Mouse (Mus musculus) left cerebral cortex, postnatal 14 days (tissue): ENCODE measurements around the gene Ssna1. TPM values are rescaled to one million over a fixed set of nuclear protein-coding genes. Genes with fewer than 3 reads are reported as not detected.

Source experiments
- DNase-seq, 2 experiments: peaks; one replicate each; pipeline ENCODE4 v3.0.0; 2021 to 2022; ENCODE audit warnings: low spot score in 2 of 2, mixed read lengths in 1 of 2
- intact Hi-C: fragments of 180-260 bp; cut with DNase I; formaldehyde crosslinking; loops from one replicate; pipeline ENCODE4 v1.15.1; 2025
- long read RNA-seq, 2 experiments: library from polyadenylated mRNA; stranded (forward); transcript quantifications; one replicate each; pipeline ENCODE4 v2.0.0; 2021
- total RNA-seq, 2 experiments: library from RNA; stranded (reverse); gene quantifications; 2 replicates each; pipeline ENCODE4 v1.2.3; 2021

Gene Ssna1
- 10 to 100 TPM; 70.9 to 72.1 TPM for total RNA-seq
- long read RNA-seq, experiment 1, transcript Ssna1-204 (2 exons, 1,006 nt) = minor isoform, 23 of 60 reads
- long read RNA-seq, experiment 1, transcript Ssna1-201 (3 exons, 862 nt) = major isoform, 26 of 60 reads
- long read RNA-seq, experiment 1, partial matches to known transcripts = 0 of 60 reads
- long read RNA-seq, experiment 1, other reads (novel, unspliced or antisense) = 6 of 60 reads
- long read RNA-seq, experiment 2, transcript Ssna1-204 (2 exons, 1,006 nt) = minor isoform, 8 of 42 reads
- long read RNA-seq, experiment 2, transcript Ssna1-201 (3 exons, 862 nt) = major isoform, 26 of 42 reads
- long read RNA-seq, experiment 2, partial matches to known transcripts = 0 of 42 reads
- long read RNA-seq, experiment 2, other reads (novel, unspliced or antisense) = 4 of 42 reads

- intact Hi-C loops = loop anchor here (5.0 kb wide), 1 partner anchor 45 kb away; no protein-coding TSS in a partner anchor
These were observed at the start of gene Ssna1, which contains the start of gene Anapc2 for GRCm38 (mm10) chr2:25271827-25272511. Gene Ssna1 (minus strand): TSS chr2:25272438. Gene Anapc2 (plus strand): TSS chr2:25272478.

GRCm38 (mm10) chr2:25320084-25320483 lies 47.8 kb upstream of the Ssna1 start:
- intact Hi-C loops = no loop called here
- DNase-seq = peak in 1 of 2 experiments; percentile 57

More at GRCm38 (mm10) chr2:25271827-25272511, at the start of gene Ssna1, which contains the start of gene Anapc2:
- DNase-seq = peak; percentile 97 to 98

GRCm38 (mm10) chr2:25318971-25319773 lies 46.9 kb upstream of the Ssna1 start, which contains the start of gene Grin1:
Gene Grin1 (minus strand): TSS chr2:25319187.
- peak; percentile 92 to 97 for DNase-seq
- intact Hi-C loops = no loop called here

- intact Hi-C loops = no loop called here
- peak; percentile 53 to 80 for DNase-seq
These were observed 46.1 kb upstream of the Ssna1 start for GRCm38 (mm10) chr2:25318119-25318966.

- DNase-seq = no peak
- intact Hi-C loops = no loop called here
These were observed 39.3 kb upstream of the Ssna1 start for GRCm38 (mm10) chr2:25311491-25311891.

- intact Hi-C loops = no loop called here
- no peak for DNase-seq
These were observed 38.7 kb upstream of the Ssna1 start for GRCm38 (mm10) chr2:25310969-25311368.

- no peak for DNase-seq
- intact Hi-C loops = no loop called here
These were observed 37.9 kb upstream of the Ssna1 start for GRCm38 (mm10) chr2:25310180-25310579.

- no peak for DNase-seq
- intact Hi-C loops = no loop called here
These were observed 33.5 kb upstream of the Ssna1 start for GRCm38 (mm10) chr2:25305587-25306359.

GRCm38 (mm10) chr2:25304657-25305541 lies 32.7 kb upstream of the Ssna1 start:
- intact Hi-C loops = no loop called here
- DNase-seq = peak; percentile 56 to 69

GRCm38 (mm10) chr2:25303931-25304656 lies 31.9 kb upstream of the Ssna1 start:
- DNase-seq = no peak

GRCm38 (mm10) chr2:25303452-25303851 lies 31.2 kb upstream of the Ssna1 start:
- DNase-seq = no peak
- intact Hi-C loops = no loop called here

More at GRCm38 (mm10) chr2:25303931-25304656, 31.9 kb upstream of the Ssna1 start:
- intact Hi-C loops = no loop called here

GRCm38 (mm10) chr2:25298046-25298445 lies 25.8 kb upstream of the Ssna1 start:
- no peak for DNase-seq
- intact Hi-C loops = no loop called here

GRCm38 (mm10) chr2:25297093-25297492 lies 24.9 kb upstream of the Ssna1 start:
- intact Hi-C loops = no loop called here
- no peak for DNase-seq

- no peak for DNase-seq
- intact Hi-C loops = no loop called here
These were observed 21.5 kb upstream of the Ssna1 start for GRCm38 (mm10) chr2:25293706-25294105.

GRCm38 (mm10) chr2:25292856-25293255 lies 20.6 kb upstream of the Ssna1 start:
- peak in 1 of 2 experiments; percentile 71 for DNase-seq
- intact Hi-C loops = no loop called here

- peak; percentile 58 to 68 for DNase-seq
- intact Hi-C loops = no loop called here
These were observed 19.9 kb upstream of the Ssna1 start for GRCm38 (mm10) chr2:25292054-25292544.
